Mouse (Mus musculus) thymus, adult 18-20 months (tissue): ENCODE results near the gene Dysf.

Experiments used
- DNase-seq, 2 experiments: peaks; one replicate each; pipeline ENCODE4 v3.0.0; 2022; ENCODE audit warnings: mixed read lengths in 2 of 2

Gene Dysf

DNA sequence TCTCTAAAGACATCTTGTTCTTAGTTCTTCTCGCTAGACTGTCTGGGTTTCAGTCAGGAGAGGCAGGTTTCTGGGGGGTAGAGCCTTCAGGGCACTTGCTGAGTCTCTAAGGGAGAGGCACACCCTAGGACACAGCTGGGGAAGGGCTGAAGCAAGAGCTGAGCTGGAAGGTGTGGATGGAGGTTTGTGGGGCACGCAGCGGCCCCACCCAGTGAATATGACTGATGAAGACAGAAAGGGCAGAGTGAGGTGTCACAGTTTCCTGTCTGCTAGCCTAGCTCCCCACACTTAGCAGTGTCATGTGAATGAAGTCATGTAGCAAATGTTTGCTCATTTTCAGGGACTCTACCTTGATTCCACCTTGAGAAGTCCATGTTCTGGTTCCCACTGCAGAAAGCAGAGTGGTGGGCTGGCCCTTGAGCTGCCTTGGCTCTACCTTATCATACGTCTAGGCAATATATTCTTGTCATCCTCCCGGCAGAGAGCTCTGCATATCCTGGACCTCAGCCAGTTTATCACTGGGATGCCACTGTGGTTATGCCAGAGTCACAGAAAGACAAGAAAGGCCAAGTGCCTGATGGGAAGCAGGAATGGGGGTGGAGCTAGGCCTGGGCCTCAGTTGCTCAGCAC is 170.5 kb downstream of the Dysf start:
- DNase-seq: no peak

DNA sequence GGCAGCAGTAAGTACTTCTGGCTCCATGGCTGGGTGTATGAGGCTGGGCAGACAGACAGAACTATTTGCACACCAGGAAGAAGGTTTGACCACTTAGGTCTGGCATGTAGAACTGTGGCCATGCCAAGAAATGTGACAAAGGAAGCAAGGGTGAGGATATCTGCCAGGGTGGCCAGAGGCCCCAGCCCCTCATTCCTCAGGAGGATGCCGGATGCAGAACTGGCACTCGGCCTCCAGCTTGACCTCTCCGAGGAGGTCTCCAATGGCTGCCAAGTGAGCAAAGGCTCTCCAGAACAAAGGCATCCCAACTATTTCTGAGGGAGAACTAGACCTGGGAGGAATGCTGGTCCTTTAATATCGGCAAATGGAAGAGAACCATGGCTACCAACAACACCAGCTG is 173.1 kb downstream of the Dysf start:
- DNase-seq: no peak

DNA sequence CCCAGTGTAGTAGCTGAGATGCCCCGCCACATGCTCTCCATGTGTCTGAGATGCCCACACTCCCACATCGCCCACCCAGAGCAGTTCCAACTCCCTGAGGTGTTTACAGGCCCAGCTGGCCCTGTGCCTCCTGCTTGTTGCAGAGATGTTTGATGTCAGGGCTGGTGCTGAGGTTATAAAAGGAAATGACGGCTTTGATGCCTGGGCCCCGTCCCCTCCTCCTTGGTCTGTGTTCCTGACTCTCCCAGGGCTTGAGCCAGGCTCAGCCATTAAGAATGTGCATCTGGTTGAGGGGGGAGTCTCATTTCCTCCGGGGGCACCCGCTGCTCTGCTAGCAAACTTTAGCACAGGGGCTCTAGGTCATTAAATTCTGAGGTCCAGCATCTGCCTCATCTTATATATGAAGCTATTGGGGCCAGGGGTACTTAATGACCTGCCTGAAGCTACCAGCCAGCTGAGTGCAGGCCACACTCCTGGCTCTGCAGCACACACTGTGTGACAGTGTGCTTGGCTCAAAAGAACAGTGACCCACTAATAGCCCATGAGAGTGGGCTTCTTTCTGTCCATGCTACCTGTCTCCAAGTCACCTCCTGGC is 183.4 kb downstream of the Dysf start:
- no peak for DNase-seq

- no peak for DNase-seq
Measured at GRCm38 (mm10) chr6:84196511-84196910, 188.1 kb downstream of the Dysf start.

DNA sequence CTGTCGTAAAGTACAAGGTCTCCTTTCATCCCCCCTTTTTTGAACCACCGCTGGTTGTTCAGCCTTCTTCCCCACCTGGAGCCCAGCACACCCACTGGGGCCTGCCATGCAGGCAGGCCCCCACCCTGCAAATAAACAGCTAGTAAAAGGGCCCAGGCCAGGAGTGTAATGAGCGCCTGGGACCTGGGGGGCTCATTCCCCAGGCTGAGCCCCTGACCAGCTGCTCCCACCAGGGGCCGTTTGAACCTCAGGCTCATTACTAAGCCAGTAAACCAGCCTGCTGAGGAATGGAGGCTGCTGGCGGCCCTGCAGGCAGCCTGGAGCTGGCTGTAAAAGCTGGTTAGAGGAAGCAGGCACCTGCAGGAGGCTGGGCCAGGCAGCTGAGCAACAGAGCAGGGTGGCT is 189.4 kb downstream of the Dysf start:
- DNase-seq: peak; percentile 16 to 30

DNA sequence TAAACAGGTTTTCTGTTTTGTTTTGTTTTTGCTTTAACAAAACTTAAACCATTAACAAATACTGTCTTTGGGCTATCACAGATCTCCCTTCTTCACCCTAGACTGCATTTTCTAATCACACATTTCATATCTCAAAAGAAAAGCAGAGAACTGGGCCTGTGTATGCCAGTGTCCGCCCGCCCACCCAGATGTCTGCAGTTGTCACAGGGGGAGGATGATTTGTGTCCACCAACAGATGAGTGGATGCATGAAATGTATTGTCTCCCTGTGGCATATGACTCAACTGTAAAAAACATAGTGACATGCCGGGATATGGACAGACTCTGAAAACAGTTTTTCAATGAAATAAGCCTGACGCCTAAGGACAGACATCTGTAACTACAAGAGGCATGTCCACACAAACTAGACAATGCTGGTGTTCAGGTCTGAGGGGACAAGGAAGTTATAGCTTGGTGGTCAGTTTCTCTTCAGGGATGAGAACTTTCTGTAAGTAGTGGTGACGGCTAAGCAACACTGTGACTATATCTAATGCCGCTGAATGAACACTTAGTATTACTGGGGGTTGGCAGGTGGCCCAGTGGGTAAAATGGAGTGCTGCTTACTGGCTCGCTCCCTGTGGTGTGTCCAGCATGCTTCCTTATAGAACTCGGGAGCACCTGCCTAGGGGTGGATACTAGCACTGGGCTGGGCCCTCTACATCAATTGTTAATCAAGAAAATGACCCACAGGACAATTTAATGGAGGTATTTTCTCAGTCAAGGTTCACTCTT is 193.5 kb downstream of the Dysf start:
- no peak for DNase-seq

DNA sequence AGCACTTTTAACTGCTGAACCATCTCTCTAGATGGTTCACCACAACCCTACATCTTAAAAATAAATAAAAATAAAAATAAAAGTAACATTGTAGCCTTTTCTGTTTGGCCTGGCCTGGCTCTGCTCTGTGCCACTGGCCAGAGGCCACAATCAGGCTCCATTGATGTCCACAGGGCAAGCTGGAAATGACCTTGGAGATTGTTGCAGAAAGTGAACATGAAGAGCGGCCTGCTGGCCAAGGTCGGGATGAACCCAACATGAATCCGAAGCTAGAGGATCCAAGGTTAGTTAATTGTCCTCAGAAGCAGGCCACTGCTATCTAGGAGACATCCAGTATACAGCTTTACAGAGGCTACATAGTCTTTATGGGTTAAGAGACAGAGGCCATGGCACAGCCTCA is 197.2 kb downstream of the Dysf start:
- no peak for DNase-seq

DNA sequence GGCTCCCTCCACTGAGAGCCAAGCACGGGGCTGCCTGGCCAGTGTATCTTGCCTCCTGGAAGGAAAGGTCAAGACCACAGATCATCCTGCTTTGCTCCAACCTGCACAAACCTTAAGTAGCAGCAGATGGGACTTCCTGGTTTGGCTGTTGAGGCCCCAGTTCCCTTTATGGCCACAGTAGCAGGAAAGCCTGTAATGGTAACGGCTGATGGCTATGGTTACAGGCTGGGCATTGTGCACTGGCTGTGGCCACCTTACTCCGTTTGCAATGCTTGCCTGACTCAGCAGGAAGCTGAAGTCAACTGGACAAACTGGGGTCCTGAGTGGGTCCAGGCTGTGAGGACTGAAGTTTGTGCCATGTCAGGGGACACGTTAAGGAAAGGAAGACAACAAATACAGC is 200.2 kb downstream of the Dysf start:
- DNase-seq: no peak

DNA sequence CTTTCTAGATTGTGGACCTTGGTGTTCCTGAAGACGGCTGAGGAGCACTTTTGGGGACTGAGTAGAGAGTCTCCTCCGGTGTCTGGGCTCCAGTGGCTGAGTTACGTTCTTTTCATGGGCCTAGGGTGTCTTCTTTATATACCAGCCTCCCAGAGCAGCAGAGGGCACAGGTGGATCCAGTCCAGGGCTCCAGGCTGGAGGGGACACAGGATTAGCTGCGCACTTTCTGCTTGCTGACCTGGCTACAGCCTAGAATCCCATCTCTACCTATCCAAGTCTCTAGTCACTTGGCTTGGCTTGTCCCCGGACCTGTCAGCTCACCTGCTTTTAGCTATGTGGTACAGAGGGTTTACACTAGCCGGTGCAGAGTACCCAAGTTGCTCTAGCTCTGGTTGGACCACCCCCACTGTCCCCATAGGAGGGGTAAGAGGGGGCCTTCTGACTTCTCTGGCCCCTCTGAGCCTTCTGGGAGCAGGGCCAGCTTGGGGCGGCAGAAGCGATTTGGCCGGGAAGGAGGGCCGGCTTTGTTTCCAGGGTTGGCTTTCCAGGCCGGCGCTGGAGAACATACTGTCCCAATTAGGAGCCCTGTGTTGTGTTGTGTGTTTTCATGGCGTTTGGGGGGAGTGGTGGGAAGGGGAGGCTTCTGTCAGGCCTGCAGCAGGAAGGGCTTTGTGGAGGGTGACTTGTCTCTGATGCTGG is 201.5 kb downstream of the Dysf start:
- DNase-seq: no peak

DNA sequence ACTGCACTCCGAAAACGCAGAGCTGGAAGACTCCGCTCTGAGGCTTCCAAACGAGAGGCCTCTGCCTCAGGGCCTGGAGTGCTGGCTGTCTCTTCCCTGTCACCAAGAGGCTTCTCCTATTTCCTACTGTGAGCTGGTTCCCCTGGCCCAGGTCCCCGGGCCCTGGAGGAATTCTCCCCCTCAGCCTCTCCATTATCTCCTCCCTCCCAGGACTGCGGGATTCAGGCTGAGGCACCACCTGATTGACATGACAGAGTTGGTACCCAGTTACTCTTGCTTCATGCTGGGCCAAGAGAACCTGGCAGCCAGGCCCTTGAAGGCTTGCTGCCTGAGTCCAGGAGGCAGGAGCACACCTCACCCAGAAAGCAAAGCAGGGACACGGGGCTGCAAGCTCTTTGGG is 203.1 kb downstream of the Dysf start:
- no peak for DNase-seq

GRCm38 (mm10) chr6:84213101-84213500 is 204.7 kb downstream of the Dysf start:
- DNase-seq: no peak

DNA sequence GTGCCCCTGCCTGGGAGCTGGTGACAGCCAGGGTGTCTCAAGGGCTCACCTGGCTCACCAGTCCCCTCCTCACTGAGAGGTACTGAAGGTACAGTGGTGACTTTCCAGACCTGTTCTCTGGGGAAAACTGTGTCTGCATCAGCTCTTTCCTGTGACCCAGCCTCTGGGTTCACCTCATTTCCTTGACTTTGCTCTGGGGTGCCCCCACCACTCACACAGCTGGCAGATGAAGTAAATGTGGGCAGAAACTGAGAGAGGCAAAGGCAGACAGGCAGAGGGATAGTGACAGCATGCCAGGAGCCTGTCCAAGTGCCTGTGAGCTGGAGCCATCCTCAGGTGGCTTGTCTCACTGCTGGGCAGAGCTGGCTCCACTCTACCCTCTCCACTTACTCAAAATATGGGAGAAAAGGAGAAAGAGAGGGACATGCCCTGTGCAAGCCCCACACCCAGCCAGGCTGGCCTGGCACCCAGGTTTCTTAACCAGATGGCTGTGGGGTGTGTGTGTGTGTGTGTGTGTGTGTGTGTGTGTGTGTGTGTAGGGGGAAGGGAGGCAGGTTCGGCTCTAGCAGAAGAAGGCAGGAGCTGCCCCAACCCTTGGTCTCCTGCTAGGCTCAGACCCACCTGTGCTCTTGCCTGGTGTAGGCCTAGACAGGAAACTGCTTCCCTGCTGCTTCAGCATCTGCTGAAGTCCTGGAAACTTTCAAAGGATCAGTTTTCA is 209.0 kb downstream of the Dysf start:
- DNase-seq: peak; percentile 41 to 56

- DNase-seq: no peak
Measured at GRCm38 (mm10) chr6:84219119-84219518, 210.7 kb downstream of the Dysf start.

- no peak for DNase-seq
Measured at GRCm38 (mm10) chr6:84224861-84225260, 216.5 kb downstream of the Dysf start.

DNA sequence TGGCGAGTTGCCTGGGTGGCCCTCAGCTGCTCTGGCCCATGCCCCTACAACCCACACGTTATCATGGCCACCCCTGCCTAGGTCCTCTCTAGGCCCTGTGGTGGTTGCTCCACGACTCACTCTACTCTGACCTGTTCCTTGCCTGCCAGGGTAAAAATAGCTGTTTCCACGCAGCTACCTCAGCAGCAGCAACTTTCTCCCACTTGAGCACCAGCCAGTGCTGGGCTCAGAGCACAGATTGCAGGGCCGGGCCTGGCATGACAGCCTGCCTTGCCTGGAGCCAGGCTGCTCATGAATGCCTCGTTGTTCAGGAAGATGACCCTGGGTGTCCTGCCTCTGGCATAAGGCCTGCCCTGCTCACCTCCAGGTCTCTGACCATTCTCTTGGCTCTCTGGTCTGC is 217.2 kb downstream of the Dysf start:
- no peak for DNase-seq

DNA sequence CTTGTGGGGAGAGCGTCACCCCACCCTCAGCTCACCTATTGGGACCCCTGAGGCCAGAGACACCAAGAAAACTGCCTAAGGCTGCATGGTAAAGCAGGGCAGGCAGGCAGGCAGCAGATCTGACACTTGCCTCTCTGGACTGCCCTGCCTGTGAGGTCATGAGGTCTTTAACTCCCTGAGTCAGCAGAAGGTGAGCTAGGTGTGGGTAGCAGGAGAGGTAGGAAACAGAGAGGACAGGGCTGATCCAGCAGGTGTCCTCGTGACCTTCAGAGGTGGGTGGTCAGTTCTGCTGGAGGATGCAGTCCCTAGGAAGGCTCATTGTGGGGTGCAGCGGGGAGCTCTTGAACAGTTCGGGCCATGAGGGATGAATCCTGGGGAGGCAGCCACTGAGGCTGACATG is 219.8 kb downstream of the Dysf start:
- DNase-seq: no peak

GRCm38 (mm10) chr6:84228786-84229185 is 220.4 kb downstream of the Dysf start:
- no peak for DNase-seq

DNA sequence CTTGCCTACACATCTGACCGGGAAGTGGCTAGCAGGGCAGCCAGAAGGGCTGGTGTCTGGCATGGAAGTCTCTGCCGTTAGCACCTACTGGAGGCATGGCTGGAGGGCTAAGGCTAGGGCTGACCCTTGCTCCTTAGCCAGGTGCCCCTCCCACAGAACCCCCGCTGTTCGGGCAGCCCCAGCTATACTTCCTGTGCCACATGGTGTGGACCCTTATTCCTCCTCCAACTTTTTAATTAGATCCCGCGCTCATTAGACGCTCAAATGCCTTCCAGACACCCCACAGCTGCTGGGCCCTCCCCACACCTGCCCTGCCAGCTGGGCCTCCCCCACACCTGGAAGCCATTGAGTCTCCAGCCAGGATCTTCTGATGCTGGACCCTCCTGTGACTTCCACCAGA is 221.3 kb downstream of the Dysf start:
- DNase-seq: no peak

GRCm38 (mm10) chr6:84231108-84231507 is 222.7 kb downstream of the Dysf start:
- no peak for DNase-seq

GRCm38 (mm10) chr6:84232063-84232760 is 223.8 kb downstream of the Dysf start:
- no peak for DNase-seq

GRCm38 (mm10) chr6:84233783-84234182 is 225.4 kb downstream of the Dysf start:
- DNase-seq: no peak

DNA sequence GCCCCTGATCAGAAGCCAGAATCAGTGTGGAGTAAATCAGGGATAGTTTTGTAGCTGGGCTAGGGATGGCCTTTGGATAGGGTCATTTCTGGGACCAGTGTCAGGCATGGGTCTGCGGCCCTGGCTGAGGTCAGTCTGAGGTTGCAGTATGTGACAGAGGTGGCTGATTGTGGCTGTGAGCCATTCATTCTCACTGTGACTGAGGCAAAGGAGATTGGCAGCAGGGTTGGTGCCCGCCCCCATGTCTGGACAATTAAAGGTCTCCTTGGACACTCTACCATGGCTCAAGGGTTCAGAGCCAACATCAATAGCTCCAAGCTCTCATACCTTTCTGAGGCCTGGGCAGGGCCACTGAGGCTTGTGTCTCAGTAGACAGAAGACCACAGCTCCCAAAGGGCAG is 227.0 kb downstream of the Dysf start:
- no peak for DNase-seq
